Mouse (Mus musculus) intestine, postnatal 0 days (tissue): ENCODE results near the gene Elk4. TPM values are rescaled to one million over a fixed set of nuclear protein-coding genes. Genes with fewer than 3 reads are reported as not detected.

Experiments used
- ATAC-seq: fragments of 200-750 bp; cut with Nextera tagmentation; 2 replicates; pipeline ENCODE4 v1.8.0; 2017; ENCODE audit warnings: mild to moderate bottlenecking, moderate TSS enrichment, moderate library complexity
- H3K27ac ChIP-seq: fragments of 300-500 bp; sonication (generic); 2 replicates; pipeline ENCODE4 v1.5.1; 2014; ENCODE audit warnings: mild to moderate bottlenecking, low read depth, low read length, moderate library complexity
- H3K27me3 ChIP-seq: fragments of 300-500 bp; sonication (generic); replicated peaks from 2 replicates; pipeline ENCODE4 v1.6.1; 2014; ENCODE audit warnings: low read length, mixed read lengths; ENCODE audit not compliant: control insufficient read depth, insufficient read depth
- H3K36me3 ChIP-seq: fragments of 300-500 bp; sonication (generic); 2 replicates; pipeline ENCODE4 v1.6.1; 2014; ENCODE audit warnings: mild to moderate bottlenecking, moderate library complexity; ENCODE audit not compliant: control insufficient read depth, insufficient read depth
- H3K4me1 ChIP-seq: fragments of 300-500 bp; sonication (generic); replicated peaks from 2 replicates; pipeline ENCODE4 v1.6.1; 2014; ENCODE audit warnings: antibody characterized with exemption, low read length, mixed read lengths; ENCODE audit not compliant: control insufficient read depth, insufficient read depth
- H3K4me2 ChIP-seq: fragments of 300-500 bp; sonication (generic); replicated peaks from 2 replicates; pipeline ENCODE4 v1.6.1; 2014; ENCODE audit warnings: low read depth, mild to moderate bottlenecking, moderate library complexity
- H3K4me3 ChIP-seq: fragments of 300-500 bp; sonication (generic); 2 replicates; pipeline ENCODE4 v1.5.1; 2014; ENCODE audit warnings: low read depth, low read length
- H3K9ac ChIP-seq: fragments of 300-500 bp; sonication (generic); 2 replicates; pipeline ENCODE4 v1.6.1; 2014; ENCODE audit warnings: mild to moderate bottlenecking, low read depth, low read length
- H3K9me3 ChIP-seq: fragments of 300-500 bp; sonication (generic); 2 replicates; pipeline ENCODE4 v1.6.1; 2016; ENCODE audit warnings: mixed run types; ENCODE audit not compliant: control insufficient read depth
- CTCF ChIP-seq: sonication (generic); IDR thresholded peaks from 2 replicates; pipeline ENCODE4 v1.5.1; 2016; ENCODE audit warnings: low read depth, mild to moderate bottlenecking, control low read depth, antibody characterized with exemption, moderate library complexity
- WGBS: fragments of 180-500 bp; shearing (Covaris S2); extraction: QIAGEN DNeasy Blood & Tissue Kit; methylation state at CpG from one replicate; pipeline ENCODE4 v1.1.7; 2014; 5-methylcytosine and 5-hydroxymethylcytosine counted together
- polyA plus RNA-seq: library from polyadenylated mRNA; unstranded; fragments of >200 nt; fragmentation: Nextera tagmentation; extraction: Ambion mirVana; gene quantifications from 2 replicates; pipeline ENCODE4 v1.2.1, GENCODE M21; 2015

Gene Elk4
- polyA plus RNA-seq, 1 experiment from 2014 or later: 16.4 TPM

DNA sequence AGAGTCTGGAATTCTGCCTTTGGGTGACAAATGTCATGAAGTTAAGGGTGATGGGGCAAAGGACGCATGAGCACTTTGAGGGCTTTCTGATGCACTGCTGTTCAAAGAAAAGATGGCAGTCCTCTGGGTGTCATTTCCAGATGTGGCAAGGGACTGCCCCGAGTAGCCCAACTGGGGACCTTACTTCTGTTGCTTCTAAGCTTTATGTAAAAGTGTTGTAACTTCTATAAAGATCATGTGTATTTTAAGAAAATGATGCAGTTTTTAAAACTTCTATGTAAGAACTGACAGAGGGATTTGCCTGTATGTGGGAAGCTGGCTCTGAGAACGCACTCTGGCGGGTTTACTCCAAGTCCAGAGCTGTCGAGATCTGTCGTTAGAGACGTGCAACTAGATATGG, 24.8 kb downstream of the Elk4 start:
- ATAC-seq: no peak
- peaks cover 51% of the 10 kb centered on the region for H3K36me3 ChIP-seq
- H3K27me3 ChIP-seq: no peaks in the 10 kb centered on the region
- no peak overlapping the region for H3K27ac ChIP-seq
- no peak overlapping the region for H3K9ac ChIP-seq
- no peaks in the 10 kb centered on the region for H3K4me1 ChIP-seq
- no peak overlapping the region for H3K4me3 ChIP-seq
- no peak overlapping the region for H3K4me2 ChIP-seq
- 83% methylated on average over 7 of the region's 7 CpGs for WGBS
- TF ChIP-seq CTCF: no peak
- H3K9me3 ChIP-seq: no peaks in the 10 kb centered on the region

DNA sequence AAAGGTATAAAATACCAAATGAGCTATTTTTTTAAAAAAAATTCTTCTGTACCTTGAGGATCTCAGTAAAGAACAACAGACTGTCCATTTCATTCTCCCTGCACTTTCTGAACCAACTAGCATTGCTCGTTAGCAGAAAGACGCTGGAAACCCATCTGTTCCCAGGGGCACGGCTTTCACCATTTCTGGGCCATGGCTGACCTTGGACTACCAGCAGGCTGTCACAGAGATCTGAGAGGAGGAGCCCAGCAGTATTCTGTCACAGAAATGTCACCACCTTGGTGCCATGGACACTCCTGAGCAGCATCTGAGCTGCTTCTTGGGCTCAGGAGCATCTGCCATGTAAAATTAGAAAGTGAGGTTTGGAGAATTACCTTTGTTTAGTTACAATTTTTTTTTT, 30.3 kb downstream of the Elk4 start:
- Histone ChIP-seq H3K9ac (no peak overlapping the region), H3K4me2 (no peak overlapping the region), H3K27me3 (no peaks in the 10 kb centered on the region), H3K36me3 (peaks cover 14% of the 10 kb centered on the region), H3K4me3 (no peak overlapping the region), H3K9me3 (no peaks in the 10 kb centered on the region), H3K27ac (no peak overlapping the region), H3K4me1 (no peaks in the 10 kb centered on the region)
- no peak for TF ChIP-seq CTCF
- 84% methylated on average over 3 of the region's 3 CpGs for WGBS
- ATAC-seq: no peak

DNA sequence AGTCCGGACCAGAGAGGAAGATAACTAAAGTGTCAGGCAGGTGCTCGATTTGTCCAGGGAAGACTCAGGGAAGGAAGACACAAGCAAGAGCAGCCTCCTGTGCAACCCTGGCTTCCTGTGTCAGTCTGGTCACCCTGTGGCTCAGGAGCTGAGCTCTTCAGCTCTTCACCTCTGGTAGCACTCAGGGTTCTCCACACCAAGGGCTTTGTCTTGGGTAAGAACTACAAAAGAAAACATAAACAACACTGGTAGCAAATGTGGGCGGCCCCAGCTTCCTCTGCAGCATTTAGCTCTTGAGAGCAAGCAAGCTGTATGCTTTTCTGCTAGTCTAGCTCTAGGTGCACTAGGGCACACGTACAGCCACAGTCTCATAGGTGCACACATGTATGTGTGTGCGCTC, 31.3 kb downstream of the Elk4 start:
- no peak for ATAC-seq
- 75% methylated on average over 5 of the region's 5 CpGs for WGBS
- TF ChIP-seq CTCF: no peak
- no peaks in the 10 kb centered on the region for H3K4me1 ChIP-seq
- no peaks in the 10 kb centered on the region for H3K27me3 ChIP-seq
- H3K4me3 ChIP-seq: no peak overlapping the region
- H3K4me2 ChIP-seq: no peak overlapping the region
- no peaks in the 10 kb centered on the region for H3K9me3 ChIP-seq
- H3K27ac ChIP-seq: no peak overlapping the region
- no peak overlapping the region for H3K9ac ChIP-seq
- H3K36me3 ChIP-seq: peaks cover 9% of the 10 kb centered on the region

DNA sequence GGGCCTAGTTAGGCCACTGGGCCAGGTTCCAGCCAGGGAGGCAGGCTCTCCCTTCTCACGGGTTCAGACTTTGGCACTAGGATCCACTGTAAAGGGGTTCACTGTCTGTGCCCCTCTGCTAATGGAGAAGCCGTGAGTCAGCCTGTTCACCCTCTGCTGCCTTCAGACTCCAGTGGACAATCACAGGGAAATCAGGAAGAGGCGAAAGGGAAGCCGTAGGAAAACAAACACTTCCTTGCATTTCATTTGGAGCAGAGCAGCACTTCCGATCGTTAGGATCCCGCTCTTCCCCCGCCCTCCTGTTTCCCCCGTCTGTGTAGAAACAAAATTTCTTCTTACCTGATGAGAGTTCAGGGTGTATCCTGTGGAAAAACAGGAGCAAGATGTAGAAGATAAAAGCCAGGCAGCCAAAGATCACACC, 32.8 kb downstream of the Elk4 start:
- no peak for TF ChIP-seq CTCF
- H3K4me2 ChIP-seq: no peak overlapping the region
- H3K4me1 ChIP-seq: no peaks in the 10 kb centered on the region
- H3K27ac ChIP-seq: no peak overlapping the region; the same call in 1 of the 2 replicates
- no peak overlapping the region for H3K9ac ChIP-seq
- H3K27me3 ChIP-seq: no peaks in the 10 kb centered on the region
- peaks cover 4% of the 10 kb centered on the region; the same call in 1 of the 2 replicates for H3K36me3 ChIP-seq
- peak; percentile 35; the same call in 1 of the 2 replicates for ATAC-seq
- no peaks in the 10 kb centered on the region for H3K9me3 ChIP-seq
- 58% methylated on average over 9 of the region's 9 CpGs for WGBS
- no peak overlapping the region for H3K4me3 ChIP-seq

DNA sequence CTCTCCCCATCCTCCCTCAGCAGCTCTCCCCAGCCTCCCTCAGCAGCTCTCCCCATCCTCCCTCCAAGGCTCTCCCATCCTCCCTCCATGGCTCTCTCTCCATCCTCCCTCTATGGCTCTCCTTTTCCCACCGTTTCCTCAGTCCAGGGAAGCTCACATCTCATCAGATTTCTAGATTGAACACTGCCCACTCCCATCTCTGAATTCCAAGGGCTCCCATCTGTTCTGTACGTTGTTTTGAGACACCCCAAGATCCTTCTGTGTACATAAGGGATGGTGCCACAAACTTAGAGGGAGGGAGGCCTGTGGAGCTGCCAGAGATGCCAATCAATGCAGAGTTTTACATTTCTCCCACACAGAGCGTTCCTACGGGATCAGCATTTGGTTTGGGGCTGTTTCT, 36.4 kb downstream of the Elk4 start:
- Histone ChIP-seq H3K9ac (no peak overlapping the region), H3K27me3 (no peaks in the 10 kb centered on the region), H3K36me3 (no peaks in the 10 kb centered on the region), H3K4me2 (no peak overlapping the region), H3K4me3 (no peak overlapping the region), H3K27ac (no peak overlapping the region), H3K9me3 (no peaks in the 10 kb centered on the region), H3K4me1 (no peaks in the 10 kb centered on the region)
- no peak for TF ChIP-seq CTCF
- 69% methylated on average over 4 of the region's 4 CpGs for WGBS
- ATAC-seq: no peak

DNA sequence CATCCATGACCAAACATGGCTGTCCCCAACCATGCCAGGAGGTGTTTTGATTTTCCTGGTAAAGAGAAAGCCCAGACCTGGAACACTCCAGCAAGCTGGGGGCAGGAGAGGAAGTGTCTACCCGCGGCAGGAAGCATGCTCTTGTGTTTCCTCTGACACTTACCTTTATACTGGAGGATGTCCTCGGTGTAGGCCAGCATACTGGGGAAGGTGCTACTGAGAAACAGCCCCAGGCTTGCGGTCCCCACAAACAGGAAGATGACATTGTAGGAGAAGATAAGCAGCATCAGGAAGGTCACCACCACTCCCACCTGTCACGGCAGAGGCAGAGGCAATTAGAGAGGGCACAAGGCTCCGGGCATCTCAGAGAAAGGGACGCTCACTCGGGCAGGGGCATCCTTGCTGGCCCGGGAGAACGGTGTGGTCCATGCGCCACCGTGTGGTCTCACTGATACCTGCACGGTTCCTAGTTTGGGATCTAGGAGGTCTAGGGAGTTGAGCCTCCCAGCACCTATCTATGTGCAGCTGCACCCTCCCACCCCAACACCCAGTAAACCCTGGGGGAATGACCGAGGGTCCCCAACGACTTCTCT, 38.8 kb downstream of the Elk4 start:
- Histone ChIP-seq H3K36me3 (no peaks in the 10 kb centered on the region), H3K9ac (no peak overlapping the region), H3K4me2 (no peak overlapping the region), H3K27ac (no peak overlapping the region), H3K27me3 (no peaks in the 10 kb centered on the region), H3K4me3 (no peak overlapping the region), H3K4me1 (no peaks in the 10 kb centered on the region), H3K9me3 (no peaks in the 10 kb centered on the region)
- TF ChIP-seq CTCF: peak; percentile 90
- 21% methylated on average over 15 of the region's 15 CpGs for WGBS
- ATAC-seq: peak; percentile 32; the same call in 1 of the 2 replicates

DNA sequence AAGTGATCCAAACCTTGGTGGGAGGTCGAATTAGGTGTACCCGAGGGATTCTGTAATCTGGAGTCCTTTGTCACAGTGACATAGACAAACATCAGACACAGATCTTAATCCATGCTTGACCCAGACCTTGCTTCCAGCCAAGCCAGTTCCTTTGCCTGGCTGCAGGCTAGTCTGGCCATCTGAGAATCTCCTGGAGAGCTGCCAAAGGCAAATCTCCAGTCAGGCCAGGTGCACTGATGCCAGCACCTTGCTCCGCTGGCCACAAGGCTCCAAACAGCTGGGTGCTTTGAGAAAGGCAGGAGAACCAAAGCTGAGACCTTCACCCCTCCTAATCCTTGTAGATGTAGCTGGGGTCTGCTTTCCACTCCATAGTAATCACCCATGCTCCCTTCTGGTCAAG, 44.3 kb downstream of the Elk4 start:
- Histone ChIP-seq H3K4me1 (no peaks in the 10 kb centered on the region), H3K4me2 (no peak overlapping the region), H3K36me3 (no peaks in the 10 kb centered on the region; the same call in 1 of the 2 replicates), H3K9ac (no peak overlapping the region), H3K4me3 (no peak overlapping the region), H3K9me3 (no peaks in the 10 kb centered on the region), H3K27ac (no peak overlapping the region), H3K27me3 (no peaks in the 10 kb centered on the region)
- TF ChIP-seq CTCF: no peak
- no peak for ATAC-seq
- WGBS: 60% methylated on average over 3 of the region's 3 CpGs
